Mouse (Mus musculus): ENCODE data around the gene Smim5. TPM values are rescaled to one million over a fixed set of nuclear protein-coding genes. Genes with fewer than 3 reads are reported as not detected.

Gene Smim5
- polyA plus RNA-seq, 1 experiment from 2014 or later = 2.9 TPM

DNA sequence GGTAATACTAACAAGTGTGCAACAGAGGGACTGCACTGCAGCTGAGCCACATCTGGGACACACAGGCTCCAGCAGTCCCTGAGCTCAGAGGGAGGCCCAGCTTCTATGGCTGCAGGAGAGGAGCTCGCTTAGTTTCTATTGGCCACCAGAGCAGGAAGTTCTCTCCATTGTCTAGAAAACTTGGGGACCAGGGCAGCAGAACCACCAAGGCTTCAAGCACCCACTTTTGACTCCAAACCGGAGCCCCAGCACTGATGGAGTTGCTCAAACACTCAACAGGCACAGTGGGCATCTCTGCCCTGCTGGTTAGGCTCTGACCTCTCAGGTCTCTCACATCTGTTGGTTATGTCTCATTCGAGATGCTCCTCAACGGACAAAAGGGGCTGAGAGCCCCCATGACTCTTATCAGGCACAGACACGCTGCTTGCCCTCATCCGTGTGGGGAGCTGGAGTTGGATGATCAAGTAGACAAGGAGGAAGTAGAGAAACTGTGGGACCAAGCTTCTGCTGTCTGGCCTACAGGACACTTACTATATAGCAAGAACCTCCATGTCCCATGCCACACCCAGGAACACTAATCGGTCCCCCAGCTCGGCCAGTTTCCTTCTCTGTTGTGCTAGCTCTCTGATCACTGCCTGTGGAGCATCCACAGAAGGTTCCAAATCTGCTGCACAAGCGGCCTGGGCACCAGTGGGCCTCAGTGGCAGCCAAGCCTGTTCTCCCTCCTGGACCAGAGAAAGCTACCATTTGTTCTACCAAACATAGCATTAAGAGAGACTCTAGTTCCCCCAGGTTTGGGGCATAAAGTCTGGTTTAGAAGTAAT, 1.8 kb downstream of the Smim5 start:
- ATAC-seq (ENCODE audit: low FRiP score, low TSS enrichment) = no peak
- Histone ChIP-seq H3K36me3 (ENCODE audit: control insufficient read depth, insufficient read depth, low read length) (peaks cover under 1% of the 10 kb centered on the region; the same call in 1 of the 2 replicates), H3K27me3 (ENCODE audit: control insufficient read depth, insufficient read depth, low read length) (no peaks in the 10 kb centered on the region), H3K9ac (ENCODE audit: low read depth, low read length) (no peak overlapping the region), H3K4me2 (replicated peaks; ENCODE audit: low read depth, low read length) (no peak overlapping the region), H3K4me3 (ENCODE audit: low read length) (no peak overlapping the region), H3K9me3 (ENCODE audit: control insufficient read depth, low read length) (no peaks in the 10 kb centered on the region), H3K27ac (ENCODE audit: low read depth, low read length) (no peak overlapping the region), H3K4me1 (ENCODE audit: control insufficient read depth, insufficient read depth, low read length) (peaks cover 73% of the 10 kb centered on the region)
- 82% methylated on average over 9 of the region's 9 CpGs for WGBS

GRCm38 (mm10) chr11:115902177-115902576, 2.4 kb downstream of the Smim5 start:
- WGBS = 72% methylated on average over 5 of the region's 5 CpGs
- Histone ChIP-seq H3K9me3 (ENCODE audit: control insufficient read depth, low read length) (no peaks in the 10 kb centered on the region), H3K4me3 (ENCODE audit: low read length) (no peak overlapping the region), H3K27me3 (ENCODE audit: control insufficient read depth, insufficient read depth, low read length) (no peaks in the 10 kb centered on the region), H3K4me2 (replicated peaks; ENCODE audit: low read depth, low read length) (no peak overlapping the region), H3K4me1 (ENCODE audit: control insufficient read depth, insufficient read depth, low read length) (peaks cover 75% of the 10 kb centered on the region), H3K9ac (ENCODE audit: low read depth, low read length) (no peak overlapping the region), H3K27ac (ENCODE audit: low read depth, low read length) (no peak overlapping the region), H3K36me3 (ENCODE audit: control insufficient read depth, insufficient read depth, low read length) (no peaks in the 10 kb centered on the region)
- no peak for ATAC-seq (ENCODE audit: low FRiP score, low TSS enrichment)

DNA sequence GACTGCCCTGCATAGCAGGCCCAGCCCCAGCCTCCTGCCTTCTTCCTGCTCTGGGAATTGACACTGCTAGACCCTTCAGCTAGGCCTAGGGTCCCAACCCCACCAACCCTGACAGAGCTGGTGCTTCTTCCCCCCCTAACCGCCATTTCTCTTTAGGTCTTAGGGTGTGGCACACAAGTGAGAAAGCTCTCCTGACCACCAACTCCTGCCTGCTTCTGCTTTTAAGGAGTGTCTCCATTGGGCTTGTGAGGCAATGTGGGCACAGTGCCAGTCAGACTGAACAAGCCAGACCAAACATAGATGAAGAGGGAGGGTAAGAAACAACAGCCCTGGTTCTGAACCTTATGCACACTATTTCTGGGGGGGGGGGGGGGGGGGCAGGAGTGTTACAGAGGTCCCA, 3.1 kb downstream of the Smim5 start:
- no peaks in the 10 kb centered on the region for H3K9me3 ChIP-seq (ENCODE audit: control insufficient read depth, low read length)
- H3K4me2 ChIP-seq (replicated peaks; ENCODE audit: low read depth, low read length) = no peak overlapping the region
- WGBS = 82% methylated on average over 1 of the region's 1 CpGs
- no peak overlapping the region for H3K27ac ChIP-seq (ENCODE audit: low read depth, low read length)
- no peak for ATAC-seq (ENCODE audit: low FRiP score, low TSS enrichment)
- no peak overlapping the region for H3K9ac ChIP-seq (ENCODE audit: low read depth, low read length)
- no peaks in the 10 kb centered on the region for H3K36me3 ChIP-seq (ENCODE audit: control insufficient read depth, insufficient read depth, low read length)
- H3K4me3 ChIP-seq (ENCODE audit: low read length) = no peak overlapping the region
- H3K4me1 ChIP-seq (ENCODE audit: control insufficient read depth, insufficient read depth, low read length) = peaks cover 75% of the 10 kb centered on the region
- H3K27me3 ChIP-seq (ENCODE audit: control insufficient read depth, insufficient read depth, low read length) = no peaks in the 10 kb centered on the region

GRCm38 (mm10) chr11:115903384-115904230, 3.8 kb downstream of the Smim5 start:
- no peak overlapping the region for H3K9ac ChIP-seq (ENCODE audit: low read depth, low read length)
- H3K4me2 ChIP-seq (replicated peaks; ENCODE audit: low read depth, low read length) = no peak overlapping the region
- no peaks in the 10 kb centered on the region for H3K27me3 ChIP-seq (ENCODE audit: control insufficient read depth, insufficient read depth, low read length)
- no peaks in the 10 kb centered on the region for H3K9me3 ChIP-seq (ENCODE audit: control insufficient read depth, low read length)
- H3K4me3 ChIP-seq (ENCODE audit: low read length) = no peak overlapping the region
- peak overlapping the region; percentile 53 for H3K27ac ChIP-seq (ENCODE audit: low read depth, low read length)
- WGBS = 57% methylated on average over 11 of the region's 11 CpGs
- no peak for ATAC-seq (ENCODE audit: low FRiP score, low TSS enrichment)
- no peaks in the 10 kb centered on the region; the same call in 1 of the 2 replicates for H3K36me3 ChIP-seq (ENCODE audit: control insufficient read depth, insufficient read depth, low read length)
- peaks cover 71% of the 10 kb centered on the region for H3K4me1 ChIP-seq (ENCODE audit: control insufficient read depth, insufficient read depth, low read length)

- H3K9ac ChIP-seq (ENCODE audit: low read depth, low read length) = no peak overlapping the region
- H3K27me3 ChIP-seq (ENCODE audit: control insufficient read depth, insufficient read depth, low read length) = no peaks in the 10 kb centered on the region
- no peaks in the 10 kb centered on the region for H3K9me3 ChIP-seq (ENCODE audit: control insufficient read depth, low read length)
- H3K4me3 ChIP-seq (ENCODE audit: low read length) = no peak overlapping the region
- WGBS = 65% methylated on average over 8 of the region's 8 CpGs
- no peaks in the 10 kb centered on the region; the same call in 1 of the 2 replicates for H3K36me3 ChIP-seq (ENCODE audit: control insufficient read depth, insufficient read depth, low read length)
- peaks cover 64% of the 10 kb centered on the region for H3K4me1 ChIP-seq (ENCODE audit: control insufficient read depth, insufficient read depth, low read length)
- H3K27ac ChIP-seq (ENCODE audit: low read depth, low read length) = peak overlapping the region; percentile 53
- ATAC-seq (ENCODE audit: low FRiP score, low TSS enrichment) = no peak
- H3K4me2 ChIP-seq (replicated peaks; ENCODE audit: low read depth, low read length) = no peak overlapping the region; the same call in 1 of the 2 replicates
Observed at GRCm38 (mm10) chr11:115904231-115904955, 4.6 kb downstream of the Smim5 start.

DNA sequence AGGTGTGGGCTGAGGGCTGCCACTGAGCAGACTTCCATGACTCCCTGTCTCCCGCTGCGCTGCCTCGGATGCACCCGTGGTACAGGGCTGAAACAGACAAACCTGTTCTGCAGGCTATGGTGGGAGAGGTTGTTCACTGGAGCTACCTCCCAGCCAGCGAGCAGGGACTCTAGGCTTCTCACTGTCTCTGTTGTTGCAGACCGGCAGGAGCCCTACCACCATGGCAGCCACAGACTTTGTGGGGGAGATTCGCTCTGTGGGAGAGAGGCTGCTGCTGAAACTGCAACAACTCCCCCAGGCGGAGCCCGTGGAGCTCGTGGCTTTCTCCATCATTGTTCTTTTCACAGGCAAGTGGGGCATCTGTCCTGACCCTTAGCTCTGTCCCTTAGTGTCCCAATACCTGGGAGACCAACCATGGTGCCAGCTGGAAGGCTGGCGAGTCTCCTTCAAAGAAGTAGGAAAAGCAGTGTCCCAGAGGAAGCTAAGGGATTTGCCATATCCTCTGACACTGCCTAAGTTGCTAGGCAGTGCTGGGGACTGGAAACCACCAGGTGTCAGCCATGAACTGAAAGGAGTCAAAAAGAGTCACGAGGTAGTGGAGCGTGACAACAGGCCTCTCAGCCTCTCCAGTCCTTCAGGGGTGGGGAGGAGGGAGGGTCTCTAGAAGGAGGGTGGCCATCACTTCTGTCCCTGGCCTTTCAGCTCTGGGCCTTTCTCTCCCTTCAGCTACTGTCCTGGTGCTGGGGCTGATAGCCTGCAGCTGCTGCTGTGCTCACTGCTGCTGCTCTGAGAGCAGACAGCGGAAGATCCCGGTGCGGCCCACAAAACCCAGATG, 5.4 kb downstream of the Smim5 start:
- Histone ChIP-seq H3K4me2 (replicated peaks; ENCODE audit: low read depth, low read length) (no peak overlapping the region; the same call in 1 of the 2 replicates), H3K9ac (ENCODE audit: low read depth, low read length) (0 out of 2 replicates have a peak overlapping the region, but pooled peaks have one; percentile 18), H3K4me3 (ENCODE audit: low read length) (no peak overlapping the region), H3K36me3 (ENCODE audit: control insufficient read depth, insufficient read depth, low read length) (no peaks in the 10 kb centered on the region; the same call in 1 of the 2 replicates), H3K27me3 (ENCODE audit: control insufficient read depth, insufficient read depth, low read length) (no peaks in the 10 kb centered on the region), H3K9me3 (ENCODE audit: control insufficient read depth, low read length) (no peaks in the 10 kb centered on the region), H3K4me1 (ENCODE audit: control insufficient read depth, insufficient read depth, low read length) (peaks cover 56% of the 10 kb centered on the region), H3K27ac (ENCODE audit: low read depth, low read length) (peak overlapping the region; percentile 53)
- ATAC-seq (ENCODE audit: low FRiP score, low TSS enrichment) = peak; percentile 83
- 39% methylated on average over 16 of the region's 16 CpGs for WGBS

DNA sequence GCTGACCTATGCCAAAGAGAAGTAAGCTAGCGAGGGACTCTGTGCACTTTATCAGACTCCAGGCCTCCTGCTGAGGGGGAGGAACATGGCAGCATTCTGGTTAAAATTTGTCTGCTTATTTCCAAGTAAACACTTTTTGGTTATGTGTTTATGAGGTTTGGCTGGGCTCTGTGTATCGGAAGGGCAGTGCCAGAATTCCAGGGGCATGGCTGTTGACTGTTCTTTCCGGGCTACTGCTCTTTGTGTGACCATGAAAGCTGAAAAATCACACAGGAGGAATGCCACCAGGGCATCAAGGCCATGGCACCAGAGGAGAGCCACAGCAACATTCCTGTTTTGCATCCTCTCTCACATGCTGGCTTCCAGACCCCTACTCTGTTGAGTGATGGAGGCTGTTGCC, 6.3 kb downstream of the Smim5 start:
- no peaks in the 10 kb centered on the region; the same call in 1 of the 2 replicates for H3K36me3 ChIP-seq (ENCODE audit: control insufficient read depth, insufficient read depth, low read length)
- 0 out of 2 replicates have a peak overlapping the region, but pooled peaks have one; percentile 18 for H3K9ac ChIP-seq (ENCODE audit: low read depth, low read length)
- peak overlapping the region; percentile 53; the same call in 1 of the 2 replicates for H3K27ac ChIP-seq (ENCODE audit: low read depth, low read length)
- 78% methylated on average over 3 of the region's 3 CpGs for whole genome bisulfite sequencing
- no peak for ATAC-seq (ENCODE audit: low FRiP score, low TSS enrichment)
- no peaks in the 10 kb centered on the region for H3K27me3 ChIP-seq (ENCODE audit: control insufficient read depth, insufficient read depth, low read length)
- H3K9me3 ChIP-seq (ENCODE audit: control insufficient read depth, low read length) = no peaks in the 10 kb centered on the region
- peaks cover 49% of the 10 kb centered on the region for H3K4me1 ChIP-seq (ENCODE audit: control insufficient read depth, insufficient read depth, low read length)
- H3K4me3 ChIP-seq (ENCODE audit: low read length) = no peak overlapping the region
- no peak overlapping the region for H3K4me2 ChIP-seq (replicated peaks; ENCODE audit: low read depth, low read length)

GRCm38 (mm10) chr11:115906521-115906920, 6.8 kb downstream of the Smim5 start:
- Histone ChIP-seq H3K4me1 (ENCODE audit: control insufficient read depth, insufficient read depth, low read length) (peaks cover 45% of the 10 kb centered on the region), H3K27me3 (ENCODE audit: control insufficient read depth, insufficient read depth, low read length) (no peaks in the 10 kb centered on the region)

More at GRCm38 (mm10) chr11:115906521-115906920, 6.8 kb downstream of the Smim5 start:
- no peak for ATAC-seq (ENCODE audit: low FRiP score, low TSS enrichment)
- H3K36me3 ChIP-seq (ENCODE audit: control insufficient read depth, insufficient read depth, low read length) = no peaks in the 10 kb centered on the region; the same call in 1 of the 2 replicates
- H3K27ac ChIP-seq (ENCODE audit: low read depth, low read length) = 0 out of 2 replicates have a peak overlapping the region, but pooled peaks have one; percentile 53
- WGBS = 88% methylated on average over 5 of the region's 5 CpGs
- no peak overlapping the region for H3K4me3 ChIP-seq (ENCODE audit: low read length)
- H3K4me2 ChIP-seq (replicated peaks; ENCODE audit: low read depth, low read length) = no peak overlapping the region
- no peaks in the 10 kb centered on the region for H3K9me3 ChIP-seq (ENCODE audit: control insufficient read depth, low read length)
- no peak overlapping the region for H3K9ac ChIP-seq (ENCODE audit: low read depth, low read length)
